Mouse (Mus musculus) inflammation-experienced regulatory T-cells, adult 6 months (primary cell): ENCODE data around the gene Ptprg. TPM values are rescaled to one million over a fixed set of nuclear protein-coding genes. Genes with fewer than 3 reads are reported as not detected.
"Not testable (repeated sequence)": the region's sequence is repeated elsewhere in the genome, so short reads cannot be mapped to it uniquely, and the experiment has no call there.

ENCODE experiments used
- ATAC-seq: one replicate; pipeline ENCODE4 v1.8.0; 2017
- polyA plus RNA-seq, 3 experiments: library from polyadenylated mRNA; unstranded; fragments of 100-300 nt; shearing (Covaris generic); gene quantifications; one replicate each; pipeline ENCODE4 v1.2.1; 2017

The Ptprg gene
- polyA plus RNA-seq, 3 experiments from 2014 or later, result 0.24 TPM; not detected in 2

DNA sequence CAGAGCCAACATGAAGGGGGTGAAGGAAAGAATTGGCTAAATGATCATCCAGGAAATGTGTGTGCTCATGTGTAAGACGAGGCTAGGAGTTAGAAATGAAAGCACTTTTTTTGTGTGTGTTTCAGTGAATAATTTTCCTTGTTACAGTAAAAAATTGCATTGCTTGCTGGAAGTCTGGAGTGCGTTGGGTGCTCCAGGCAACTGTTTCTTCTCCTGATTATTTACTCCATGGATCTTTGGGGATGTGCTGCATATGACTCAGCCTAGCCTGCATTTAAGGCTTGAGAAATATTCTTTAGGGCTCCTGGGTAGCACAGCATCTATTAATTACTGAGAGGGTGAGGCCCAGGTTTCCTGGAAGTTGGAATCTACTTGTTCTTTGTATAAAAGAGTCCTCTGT lies 435.6 kb downstream of the Ptprg start:
- no peak for ATAC-seq

DNA sequence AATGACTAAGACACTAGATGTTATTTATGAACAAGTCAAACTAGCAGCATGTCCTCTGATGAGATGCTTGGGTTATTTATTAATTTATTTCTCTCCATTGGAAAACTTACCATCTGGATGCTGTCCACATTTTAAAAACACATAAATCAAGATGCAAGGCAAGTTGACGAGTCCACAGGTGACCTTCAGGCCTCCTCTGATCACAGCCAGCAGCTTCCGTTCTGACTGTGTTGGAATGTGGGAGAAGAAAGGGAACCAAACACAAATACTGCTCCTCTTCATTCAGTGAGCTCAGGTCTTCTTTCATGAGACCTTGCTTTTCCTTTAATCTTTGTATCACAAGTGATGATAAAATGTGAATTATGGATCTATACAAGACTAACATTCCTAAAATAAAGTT lies 437.8 kb downstream of the Ptprg start:
- ATAC-seq, result no peak

DNA sequence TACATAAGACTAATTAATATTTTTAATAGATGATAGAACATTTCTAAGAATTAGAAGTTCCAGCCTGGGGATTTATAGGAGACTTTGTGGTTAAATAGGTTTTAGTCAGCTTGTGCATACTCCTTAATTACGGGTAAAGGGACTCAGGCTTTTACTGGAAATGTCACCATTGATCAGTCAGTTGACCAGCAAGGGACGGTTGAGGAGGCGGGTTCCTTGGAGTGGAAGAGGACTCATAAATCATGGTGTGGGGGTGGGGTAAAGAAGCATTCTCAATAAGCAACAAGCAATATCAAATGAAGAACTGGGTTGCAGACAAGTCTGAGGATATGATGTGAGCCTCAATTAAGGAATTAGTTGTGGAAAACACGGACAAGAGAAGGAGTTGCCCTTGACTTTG lies 438.8 kb downstream of the Ptprg start:
- ATAC-seq, result no peak

DNA sequence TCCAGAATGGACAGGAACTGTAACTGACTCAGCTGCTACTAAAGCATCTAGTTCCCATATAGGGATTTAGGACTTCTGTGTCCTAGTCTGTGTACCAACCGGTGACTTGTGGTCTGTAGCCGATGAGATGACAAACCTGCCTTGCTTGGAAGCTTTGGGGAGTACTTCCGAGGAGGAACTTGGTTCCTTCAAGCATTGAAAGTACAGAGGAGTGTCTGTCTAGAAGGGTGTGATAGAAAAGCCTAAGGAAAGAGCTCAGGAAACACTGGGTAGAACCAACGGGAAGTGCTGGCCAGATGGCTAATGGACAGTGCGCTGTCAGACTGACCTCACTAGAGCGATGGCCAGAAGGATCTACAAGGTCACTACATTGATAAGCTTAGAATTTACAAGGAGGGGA lies 439.2 kb downstream of the Ptprg start:
- no peak for ATAC-seq

DNA sequence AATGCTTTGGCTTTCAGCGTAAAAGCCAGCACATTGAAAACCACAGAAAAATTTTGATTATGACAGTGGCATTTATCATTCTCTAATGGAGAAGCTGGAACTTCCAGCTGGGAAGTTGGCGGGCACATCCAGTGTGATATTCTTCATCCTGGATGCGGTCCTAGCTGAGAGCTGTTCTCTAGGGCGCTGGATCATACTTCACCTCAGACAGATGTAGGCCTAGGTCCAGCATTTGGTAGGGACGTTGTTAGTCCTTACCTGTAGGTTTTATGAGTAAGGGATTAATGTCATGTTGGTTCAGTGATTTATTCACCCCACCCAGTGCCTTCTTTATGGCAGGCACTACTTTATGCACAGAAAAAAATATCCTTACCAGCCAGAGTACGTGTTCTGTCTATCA lies 444.2 kb downstream of the Ptprg start:
- no peak for ATAC-seq

DNA sequence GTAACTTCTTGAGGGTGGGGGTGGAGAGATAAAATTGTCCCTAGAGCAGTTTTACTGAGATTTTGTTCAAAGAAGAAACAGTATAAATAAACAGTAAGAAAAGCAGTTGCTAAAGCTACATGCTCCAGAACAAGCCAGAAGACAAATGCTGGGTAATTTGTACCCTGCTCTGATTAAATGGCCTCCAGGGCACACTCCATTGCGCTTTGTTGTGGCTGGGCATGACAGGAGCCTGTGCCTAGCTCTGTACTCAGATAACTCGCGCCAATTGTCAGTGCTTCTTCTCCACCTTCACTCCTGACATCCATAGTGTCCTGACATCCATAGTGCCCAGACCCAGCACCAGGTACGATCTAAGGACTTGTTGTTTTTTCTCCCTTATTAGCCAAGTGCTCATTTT lies 445.1 kb downstream of the Ptprg start:
- no peak for ATAC-seq

DNA sequence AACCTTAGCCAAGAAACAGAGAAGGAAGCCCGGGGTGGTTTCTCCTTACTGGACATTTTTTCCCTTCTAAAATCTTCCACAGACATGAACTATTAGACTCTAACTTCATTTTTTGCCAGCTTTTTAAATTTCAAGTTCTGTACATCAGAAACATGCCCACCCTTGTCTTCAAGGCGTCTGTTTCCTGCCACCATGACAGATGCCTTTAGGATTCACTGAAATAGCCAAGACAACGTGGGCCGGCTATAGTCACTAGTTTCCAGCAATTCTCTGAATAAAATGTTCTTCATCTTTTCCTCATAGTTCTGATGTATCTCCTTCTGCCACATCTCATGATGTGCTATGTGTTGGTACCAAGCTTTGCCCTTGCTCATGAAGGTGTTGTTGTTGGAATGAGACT lies 450.7 kb downstream of the Ptprg start:
- ATAC-seq, result no peak

DNA sequence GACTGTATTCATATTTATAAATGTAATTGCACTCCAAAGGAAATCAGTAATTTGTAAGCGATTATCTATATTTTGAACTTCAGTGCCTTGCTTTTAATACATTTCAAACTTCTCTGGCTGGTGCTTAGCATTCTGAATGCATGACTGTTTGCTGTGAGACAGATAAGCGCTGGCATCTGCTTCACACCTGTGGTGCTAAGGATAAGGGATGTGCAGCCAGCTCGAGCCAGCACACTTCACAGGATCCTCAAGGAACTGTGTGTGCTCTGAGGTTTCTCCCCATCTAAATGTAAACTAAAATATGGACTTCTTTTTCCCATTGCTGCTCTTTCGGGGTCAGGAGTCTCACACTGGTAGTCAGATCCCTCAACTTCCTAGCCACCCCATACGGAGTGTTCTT lies 458.4 kb downstream of the Ptprg start:
- no peak for ATAC-seq

DNA sequence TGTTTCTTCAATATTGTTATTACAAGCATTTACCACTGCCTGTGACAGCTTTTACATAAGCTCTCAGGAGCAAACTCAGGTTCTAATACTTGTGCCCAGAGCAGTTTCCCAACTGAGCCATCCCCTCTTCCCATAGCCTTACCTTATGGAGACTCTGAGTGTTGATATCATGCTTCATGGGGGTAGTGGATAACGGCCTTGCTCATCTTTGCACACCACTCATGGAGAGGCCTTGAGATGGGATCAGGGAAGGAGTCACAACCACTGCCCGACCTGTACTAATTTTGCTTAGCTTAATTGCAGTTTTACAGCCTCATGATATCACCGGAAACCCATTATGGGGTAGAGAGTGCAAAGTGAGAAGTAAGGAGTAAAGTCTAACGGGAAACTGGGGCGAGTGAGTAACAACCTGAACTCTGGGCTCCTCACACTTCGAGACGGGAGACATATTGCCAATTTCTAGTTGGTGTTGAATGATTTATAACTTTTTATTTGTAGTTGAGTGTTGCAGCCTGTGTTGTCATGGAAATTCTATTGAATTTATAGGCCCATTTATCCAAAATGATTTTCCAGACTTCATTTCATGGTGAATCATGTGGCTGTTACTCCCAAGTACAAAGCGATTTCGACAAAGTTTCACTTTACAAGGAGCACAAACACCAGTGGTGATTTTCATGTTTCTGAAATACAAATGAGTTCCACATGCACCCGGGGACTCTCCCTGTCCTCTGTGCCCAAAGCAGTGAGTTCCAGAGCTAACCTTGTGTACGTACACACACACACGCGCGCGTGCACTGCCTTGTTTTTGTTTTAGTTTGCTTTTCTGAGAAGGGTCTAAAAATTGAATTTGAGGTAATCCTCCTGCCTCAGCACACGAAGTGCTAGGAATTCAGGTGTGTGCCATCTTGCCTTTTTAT lies 472.7 kb downstream of the Ptprg start:
- no peak for ATAC-seq

DNA sequence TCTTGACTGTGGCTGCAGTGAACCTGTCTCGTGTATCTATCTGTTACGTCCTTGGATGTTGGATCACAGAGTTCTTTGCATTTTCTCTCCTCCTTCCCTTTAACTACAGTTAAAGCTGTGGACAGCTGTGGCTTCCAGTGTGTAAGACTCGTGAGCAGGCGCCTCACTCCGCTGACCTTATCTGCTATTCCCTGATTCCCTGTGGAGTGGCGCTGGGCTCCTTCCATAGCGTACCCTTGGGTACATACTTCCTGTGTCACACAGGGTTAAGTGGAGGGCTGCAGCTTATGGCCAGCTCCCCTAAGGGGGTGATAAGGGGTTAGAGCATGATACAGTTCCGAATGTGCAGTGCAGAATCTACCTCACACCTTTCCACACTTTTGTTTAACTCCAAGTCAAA lies 473.9 kb downstream of the Ptprg start:
- no peak for ATAC-seq

DNA sequence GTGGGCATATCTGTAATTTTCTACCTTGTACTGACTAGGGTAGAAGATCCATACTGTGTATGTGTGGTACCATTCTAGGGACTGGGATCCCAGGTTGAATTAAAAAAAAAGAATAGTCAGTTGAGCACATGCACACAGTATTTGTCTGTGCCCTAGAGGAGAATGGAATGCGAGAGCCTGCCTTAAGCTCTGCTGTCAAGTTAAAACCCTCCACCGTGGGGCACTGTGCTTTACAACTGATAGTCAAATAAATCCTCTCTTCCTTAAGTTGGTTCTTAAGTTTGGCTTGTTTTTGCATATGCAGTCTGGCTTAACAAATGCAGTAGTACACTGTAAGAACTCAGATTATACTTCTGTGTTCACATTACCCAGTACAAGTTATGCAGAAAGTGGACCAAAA lies 476.6 kb downstream of the Ptprg start:
- ATAC-seq, result no peak

DNA sequence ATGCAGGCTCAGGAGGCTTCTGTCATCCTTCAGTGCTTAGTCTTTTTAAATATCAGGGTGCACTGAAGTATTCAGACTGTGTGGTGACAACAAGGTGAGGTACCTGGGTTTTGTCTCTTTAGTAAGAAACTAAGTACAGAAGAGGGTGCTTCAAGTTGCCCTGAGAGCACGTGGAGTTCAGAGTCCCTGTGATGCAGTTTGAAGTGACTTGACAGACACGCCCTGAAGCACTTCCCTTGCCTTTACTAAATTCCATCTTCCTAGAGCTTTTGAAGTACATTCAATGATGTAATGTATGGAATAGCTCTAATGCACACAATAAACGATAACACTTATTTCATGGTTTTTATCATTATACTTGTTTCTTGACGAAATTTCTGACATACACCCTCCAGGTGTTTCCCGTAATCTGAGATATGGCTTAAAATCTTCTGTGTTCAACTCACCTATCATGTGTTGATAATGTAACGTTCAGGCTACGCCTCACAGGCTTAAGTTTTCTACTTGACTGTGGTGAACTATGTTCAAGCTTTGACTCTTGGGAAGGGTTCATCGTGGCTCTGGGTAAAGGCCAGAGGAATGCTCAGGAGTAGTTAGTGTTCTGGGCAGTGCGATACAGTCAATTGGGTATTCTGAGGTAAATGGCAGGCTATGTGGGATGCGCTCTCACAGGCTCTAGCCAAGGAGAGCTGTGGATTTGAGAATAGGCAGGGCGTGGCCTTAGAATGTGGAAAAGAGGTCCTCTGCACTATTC lies 483.4 kb downstream of the Ptprg start:
- ATAC-seq, result no peak

DNA sequence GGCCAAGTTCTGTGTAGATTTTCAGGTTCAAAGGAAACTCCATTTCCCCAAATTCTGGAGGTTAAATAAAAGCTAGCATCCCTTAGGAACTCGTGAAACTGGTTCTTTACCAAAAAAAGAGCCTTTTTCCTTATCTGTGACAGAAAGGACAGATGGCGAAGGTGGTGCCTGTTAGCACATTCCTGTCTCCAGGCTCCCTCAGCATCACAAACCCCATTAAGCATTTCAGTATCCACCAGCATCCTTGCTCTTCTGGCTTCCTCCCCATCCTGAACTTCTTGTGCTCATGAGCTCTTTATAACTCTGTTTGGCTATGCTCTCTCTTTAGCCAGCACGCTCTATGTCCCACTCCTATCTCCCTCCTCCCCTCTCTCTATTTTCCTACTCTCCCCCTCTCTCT lies 486.4 kb downstream of the Ptprg start:
- ATAC-seq, result no peak

DNA sequence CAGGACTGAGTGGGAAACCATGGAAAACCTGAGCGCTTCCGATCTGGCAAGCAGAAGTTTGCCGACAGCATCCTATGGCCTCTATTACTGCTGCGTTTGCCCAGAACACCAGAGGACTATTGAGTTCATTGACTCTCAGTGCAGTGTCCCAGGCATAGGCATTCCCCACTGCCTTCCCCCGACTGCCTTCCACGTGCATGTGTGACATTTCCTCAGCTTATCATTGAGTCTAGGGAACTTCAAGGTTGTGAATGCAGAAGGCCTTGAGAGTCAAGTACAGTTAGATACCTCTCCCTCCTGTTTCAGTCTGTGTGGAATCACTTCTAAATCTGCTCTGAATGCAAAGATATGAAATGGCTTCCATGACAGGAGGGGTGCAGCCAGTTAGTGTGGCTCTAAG lies 488.2 kb downstream of the Ptprg start:
- no peak for ATAC-seq

DNA sequence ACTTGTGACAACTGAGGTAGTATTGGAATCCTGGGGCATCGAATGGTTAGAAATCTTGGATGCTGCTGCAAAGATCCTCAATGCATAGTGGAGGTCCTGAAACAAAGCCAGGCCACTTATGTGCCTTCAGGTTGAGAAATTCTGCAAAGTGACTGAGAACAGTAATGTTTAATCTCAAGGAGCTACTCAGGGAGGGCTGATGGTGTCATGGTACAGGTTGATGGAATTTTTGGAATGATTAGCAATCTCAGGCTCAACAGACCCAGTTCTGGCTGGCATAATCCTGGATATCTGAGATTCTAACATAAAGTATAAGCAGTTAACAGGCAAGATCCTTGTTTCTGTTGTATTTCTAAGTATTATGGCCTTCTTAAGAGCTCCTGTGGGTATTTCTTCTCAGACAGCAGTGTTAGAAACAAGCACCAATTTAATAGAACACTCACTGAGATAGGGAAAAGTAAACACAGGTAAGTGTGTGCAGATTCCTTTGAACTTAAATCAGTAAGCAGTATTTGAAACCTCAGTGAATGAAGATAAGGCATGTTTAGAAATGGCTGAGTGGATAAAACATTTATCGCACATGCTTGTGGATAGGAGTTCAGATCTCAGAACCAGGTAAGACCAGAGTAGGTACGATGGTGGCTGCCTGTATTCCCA lies 493.0 kb downstream of the Ptprg start:
- no peak for ATAC-seq

DNA sequence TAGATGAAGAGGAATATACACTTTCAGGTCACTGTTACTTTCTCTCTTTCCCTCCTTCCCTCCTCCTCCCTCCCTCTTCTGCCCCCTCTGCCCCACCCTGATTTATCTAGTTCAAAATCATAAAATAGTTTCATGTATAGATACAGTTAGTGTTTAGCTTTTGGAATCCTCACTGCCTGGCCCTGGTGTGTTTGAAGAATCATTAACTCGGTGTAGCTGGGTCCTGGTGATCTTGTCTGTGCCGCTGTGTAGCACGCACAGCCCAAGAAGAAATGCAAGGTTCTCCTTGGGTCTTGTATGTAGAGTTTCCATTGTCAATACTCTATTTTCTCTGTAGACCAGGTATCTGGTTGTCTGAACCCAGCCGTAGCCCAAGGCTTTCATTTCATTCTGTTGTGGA lies 494.3 kb downstream of the Ptprg start:
- ATAC-seq, result no peak

DNA sequence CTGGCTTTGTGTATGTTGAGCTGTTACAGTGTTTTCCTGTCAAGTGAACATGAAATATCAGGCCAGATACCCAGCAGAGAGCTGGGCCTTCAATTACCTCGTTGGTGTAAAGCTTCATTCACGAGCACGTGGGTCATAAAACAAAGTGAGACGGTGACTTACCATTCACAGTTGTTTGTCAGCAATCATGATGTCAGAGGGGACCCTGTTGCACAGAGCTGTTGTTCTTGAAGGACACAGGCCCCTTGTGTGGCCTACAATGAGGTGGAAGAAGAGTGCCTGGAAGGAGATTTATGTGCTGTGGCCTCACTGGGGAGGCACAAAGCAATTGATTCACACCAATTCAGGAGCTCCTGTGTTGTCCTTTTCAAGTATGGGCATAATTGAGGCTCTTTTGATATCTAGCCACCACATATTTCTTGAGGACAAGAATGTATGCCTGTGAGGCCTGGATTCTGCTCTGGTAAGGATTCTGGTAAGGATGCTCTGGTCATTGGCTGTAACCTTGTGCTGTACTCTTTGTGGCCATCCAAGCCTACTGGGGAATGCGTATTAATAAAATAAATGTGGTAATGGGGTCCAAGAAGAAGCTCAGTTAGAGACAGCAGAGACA lies 503.7 kb downstream of the Ptprg start:
- ATAC-seq, result no peak

DNA sequence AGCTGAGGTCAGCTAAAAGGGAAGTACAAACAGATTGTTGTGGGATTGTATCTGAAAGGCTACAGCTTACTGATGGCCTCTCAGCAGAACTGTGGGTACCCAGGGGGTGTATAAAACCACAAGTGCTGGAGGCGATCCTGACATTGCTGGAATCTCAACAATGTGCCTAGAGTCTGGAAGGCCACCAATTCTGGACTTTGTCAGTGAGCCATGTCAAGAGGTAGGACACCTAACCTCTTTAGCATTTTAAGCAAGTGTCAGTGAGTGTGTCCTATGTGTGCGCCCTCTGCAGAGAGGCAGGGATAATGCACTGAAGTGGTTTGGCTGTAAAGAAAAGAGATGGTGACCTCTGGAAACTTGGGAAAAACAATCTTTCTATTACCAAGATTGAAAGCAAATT lies 504.5 kb downstream of the Ptprg start:
- no peak for ATAC-seq

DNA sequence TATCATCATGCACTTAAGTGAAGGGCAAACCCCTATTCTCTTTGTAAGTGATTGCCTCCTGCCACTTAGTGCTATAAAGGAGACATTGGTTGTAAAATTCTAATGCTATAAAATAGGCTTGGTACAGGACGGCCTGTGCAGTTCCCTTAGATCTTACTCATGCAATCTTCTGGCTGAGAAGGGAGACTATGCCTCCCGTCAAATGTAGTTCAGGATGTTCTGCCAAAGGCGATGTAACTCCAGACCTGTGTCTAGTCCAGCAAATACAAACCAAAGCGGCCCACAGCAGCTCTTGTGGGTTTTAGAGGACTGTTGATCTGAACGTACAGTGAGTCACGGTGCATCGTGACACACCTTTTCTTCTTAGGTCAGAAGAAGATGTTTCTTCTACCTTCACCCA lies 505.8 kb downstream of the Ptprg start:
- ATAC-seq, result no peak

DNA sequence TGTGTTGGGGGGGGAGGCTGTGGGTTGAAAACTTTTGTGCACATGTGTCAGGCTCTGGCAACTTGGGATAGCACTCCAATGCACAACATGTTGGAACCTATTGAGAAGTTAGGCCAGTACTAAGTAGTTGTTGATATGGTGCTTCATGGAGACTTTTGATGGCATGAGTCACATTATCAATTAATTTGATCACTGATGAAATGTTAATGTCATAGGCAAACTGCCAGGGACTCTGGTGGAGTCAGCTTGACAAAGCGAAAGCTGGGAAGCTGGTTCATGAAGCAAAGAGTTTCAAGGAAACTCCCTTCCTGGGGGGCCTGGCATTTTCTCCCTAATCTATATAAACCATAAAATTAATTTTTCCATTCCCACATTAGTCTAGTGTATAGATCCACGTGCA lies 508.0 kb downstream of the Ptprg start:
- ATAC-seq, result not testable (repeated sequence)

DNA sequence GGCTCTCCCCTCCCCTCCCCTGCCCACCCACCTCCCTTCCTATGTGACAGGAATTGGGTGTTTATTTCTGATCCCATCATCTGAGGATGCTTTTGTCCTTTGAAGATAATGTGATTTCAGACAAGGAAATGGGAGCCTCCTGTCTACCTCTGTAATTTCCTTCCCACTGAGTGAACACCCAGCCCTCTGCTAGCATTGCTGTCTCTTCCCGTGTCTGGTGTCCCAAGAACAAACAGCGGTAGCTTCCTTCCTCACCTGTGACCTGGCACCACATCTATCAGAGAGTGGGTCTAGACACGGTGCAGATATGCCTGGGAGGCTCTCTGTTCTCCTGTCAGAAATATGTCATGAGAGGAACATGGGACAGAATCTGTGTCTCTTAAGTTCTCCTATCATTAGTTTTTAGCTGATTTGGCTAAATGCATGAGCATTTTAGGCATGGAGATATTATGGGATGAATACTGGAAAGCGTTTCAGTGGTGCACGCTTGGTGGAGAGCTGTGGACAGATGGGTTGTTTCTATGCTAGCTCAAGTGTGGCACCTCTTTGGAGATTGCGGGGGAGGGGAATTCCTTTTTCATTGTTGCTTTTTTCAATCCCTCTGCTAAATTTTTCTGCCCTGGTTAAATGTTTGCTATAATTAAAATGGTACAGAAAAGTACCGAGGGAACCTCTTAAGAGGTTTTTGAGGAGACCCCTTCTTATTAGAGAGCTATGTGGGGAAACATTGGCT lies 509.5 kb downstream of the Ptprg start:
- ATAC-seq, result no peak

DNA sequence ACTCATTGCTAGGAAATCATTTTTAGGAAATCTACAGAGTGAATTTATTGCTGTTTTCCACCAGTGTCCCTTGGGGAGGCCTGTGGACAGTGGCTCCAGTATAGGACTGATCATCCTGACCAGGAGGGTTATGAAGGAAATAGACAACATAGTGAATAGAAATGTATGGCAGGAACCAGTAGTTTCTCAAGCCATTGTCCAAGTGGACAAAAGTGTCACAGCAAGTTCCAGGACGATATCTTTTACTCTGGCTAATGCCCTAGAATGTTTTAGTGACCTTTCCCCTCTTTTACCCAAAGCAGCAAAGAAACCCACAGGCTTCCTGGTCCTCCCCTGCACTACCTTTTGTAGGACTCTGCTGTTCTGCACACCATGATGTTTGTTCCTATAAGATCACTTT lies 511.7 kb downstream of the Ptprg start:
- no peak for ATAC-seq
